Mouse (Mus musculus) cerebellum, adult 18-20 months (tissue): Measurements from ENCODE around the gene 4931429L15Rik.
A peak's percentile ranks its signal among the peaks of the same experiment; 100 is the strongest.
"Not testable (repeated sequence)": the region's sequence is repeated elsewhere in the genome, so short reads cannot be mapped to it uniquely, and the experiment has no call there.

Experiments used
- DNase-seq, 2 experiments: peaks; one replicate each; pipeline ENCODE4 v3.0.0; 2021

Gene 4931429L15Rik

DNA sequence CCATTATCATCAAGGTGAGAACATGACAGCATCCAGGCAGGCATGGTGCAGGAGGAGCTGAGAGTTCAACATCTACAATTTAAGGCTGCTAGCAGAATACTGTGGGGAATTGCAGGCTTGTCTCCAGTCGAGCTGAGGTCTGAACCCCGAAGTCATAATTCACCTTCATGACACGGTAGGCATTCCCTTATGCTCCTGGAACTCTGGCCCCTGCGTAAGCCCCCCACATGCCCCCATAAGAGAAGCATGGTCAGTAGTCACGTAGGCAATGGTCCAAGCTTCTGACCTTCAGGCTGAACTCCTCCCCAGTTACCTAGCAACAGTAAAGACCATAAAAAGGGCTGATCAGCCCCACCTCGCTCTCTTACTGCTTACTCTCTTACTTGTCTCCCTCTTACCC, at the start of gene 4931429L15Rik:
TSS of gene 4931429L15Rik (minus strand) at position 101 of the 400 bp plus-strand sequence.
- not testable (repeated sequence) for DNase-seq

DNA sequence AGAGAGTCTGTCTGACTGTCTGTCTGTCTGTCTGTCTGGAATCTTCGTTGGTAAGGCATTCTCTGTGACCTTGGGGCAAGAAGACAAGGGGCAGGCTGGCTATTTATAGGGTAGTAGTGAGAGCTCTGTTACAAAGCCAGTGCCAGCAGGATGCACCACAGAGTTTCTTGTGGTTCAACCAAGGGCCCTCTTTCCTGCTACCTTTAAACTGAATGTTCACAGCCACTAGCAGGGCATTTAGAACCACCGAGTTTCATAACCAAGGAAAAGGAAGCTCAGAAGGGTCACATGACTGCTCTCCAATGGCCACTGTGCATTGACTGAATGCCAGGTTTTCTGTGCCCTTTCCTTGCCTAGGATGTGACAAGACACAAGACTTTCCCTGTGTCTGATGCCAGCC, 42.7 kb upstream of the 4931429L15Rik start:
- DNase-seq = no peak

DNA sequence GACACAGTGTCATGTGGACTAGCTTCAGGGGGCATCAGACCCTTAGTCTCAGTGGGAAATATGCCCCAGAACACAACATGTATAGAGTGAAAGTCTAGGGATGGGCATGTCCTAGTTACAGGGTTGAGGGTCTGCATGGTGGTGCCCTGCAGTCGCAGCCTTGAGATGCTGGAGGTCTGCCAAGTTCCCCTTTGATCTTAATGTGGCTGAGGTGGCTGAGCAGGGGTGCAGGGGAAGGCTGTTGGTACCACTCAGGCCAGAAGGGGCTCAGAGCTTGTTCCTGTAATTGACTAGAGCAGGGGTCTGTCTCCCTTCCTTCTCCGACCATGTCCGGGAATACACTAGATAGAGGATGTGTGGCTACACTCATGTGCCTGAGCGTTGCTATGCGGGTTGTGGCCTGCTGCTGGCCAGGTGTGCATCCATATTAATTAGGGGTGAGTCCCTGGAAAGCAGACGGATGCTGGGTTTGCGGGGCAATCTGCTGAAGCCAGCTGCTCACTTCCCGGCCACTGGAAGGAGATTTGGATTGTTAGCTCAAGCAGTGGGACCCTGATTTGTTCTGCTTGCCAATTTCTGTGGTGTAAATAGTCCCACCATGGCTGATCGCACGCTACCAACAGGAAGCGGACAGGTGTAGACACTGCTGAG, 41.8 kb upstream of the 4931429L15Rik start:
- DNase-seq = no peak

DNA sequence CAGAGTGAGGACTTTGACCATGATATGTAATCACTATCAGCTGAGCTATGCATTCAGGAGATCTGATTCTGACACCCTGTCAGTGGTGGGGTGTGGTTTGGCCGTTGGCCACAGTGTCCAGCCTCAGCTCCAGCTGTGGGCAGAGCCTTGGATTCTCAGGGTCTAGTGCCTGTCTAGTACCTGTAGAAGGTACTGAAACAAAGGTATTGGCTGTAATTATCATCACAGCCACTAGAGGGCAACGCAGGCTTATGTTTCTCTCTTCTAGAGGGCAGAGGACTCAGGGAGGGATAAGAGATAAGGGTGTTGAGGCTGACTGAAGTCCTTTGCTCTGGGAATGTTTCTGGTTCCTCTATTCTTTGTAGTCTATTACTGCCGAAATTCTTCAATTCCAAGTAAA, 34.2 kb upstream of the 4931429L15Rik start:
- peak; percentile 77 to 79 for DNase-seq

GRCm38 (mm10) chr9:46353330-46353724, 33.5 kb upstream of the 4931429L15Rik start:
- DNase-seq = no peak

DNA sequence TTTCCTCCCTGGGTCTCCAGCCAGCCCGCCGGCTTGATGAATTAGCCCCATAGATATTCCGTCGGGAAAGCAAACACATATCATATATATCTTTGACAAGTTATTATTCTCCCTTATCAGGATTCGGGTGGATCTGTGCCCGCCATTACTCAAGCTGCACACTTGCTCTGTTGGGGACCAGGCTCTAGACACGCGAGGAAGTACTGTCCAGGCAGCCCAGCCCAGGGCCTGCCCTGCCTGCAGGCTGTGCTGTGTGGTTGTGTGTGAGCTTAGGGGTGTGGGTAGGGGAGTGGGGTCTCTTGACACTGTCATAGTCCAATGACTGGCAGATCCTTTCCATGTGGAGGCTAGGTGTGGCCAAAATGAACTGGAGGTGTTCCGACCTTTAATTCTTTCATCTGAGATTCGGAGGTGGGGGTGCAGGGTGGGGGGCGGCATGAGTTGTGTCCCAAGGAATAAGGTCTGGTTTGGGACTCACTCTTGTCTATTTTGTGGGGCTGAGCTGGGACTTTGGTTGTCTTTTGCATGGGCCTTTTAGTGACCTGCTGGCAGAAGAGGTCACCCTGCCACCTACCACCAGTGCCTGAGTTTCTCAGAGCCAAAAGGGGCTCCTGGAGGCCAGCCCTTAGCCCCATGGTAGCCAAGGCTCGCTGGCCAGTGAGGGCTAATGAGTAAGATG, 33.0 kb upstream of the 4931429L15Rik start:
- no peak for DNase-seq

- no peak for DNase-seq
Measured at GRCm38 (mm10) chr9:46350451-46350981, 30.7 kb upstream of the 4931429L15Rik start.

GRCm38 (mm10) chr9:46345887-46346665, 26.3 kb upstream of the 4931429L15Rik start:
- no peak for DNase-seq

DNA sequence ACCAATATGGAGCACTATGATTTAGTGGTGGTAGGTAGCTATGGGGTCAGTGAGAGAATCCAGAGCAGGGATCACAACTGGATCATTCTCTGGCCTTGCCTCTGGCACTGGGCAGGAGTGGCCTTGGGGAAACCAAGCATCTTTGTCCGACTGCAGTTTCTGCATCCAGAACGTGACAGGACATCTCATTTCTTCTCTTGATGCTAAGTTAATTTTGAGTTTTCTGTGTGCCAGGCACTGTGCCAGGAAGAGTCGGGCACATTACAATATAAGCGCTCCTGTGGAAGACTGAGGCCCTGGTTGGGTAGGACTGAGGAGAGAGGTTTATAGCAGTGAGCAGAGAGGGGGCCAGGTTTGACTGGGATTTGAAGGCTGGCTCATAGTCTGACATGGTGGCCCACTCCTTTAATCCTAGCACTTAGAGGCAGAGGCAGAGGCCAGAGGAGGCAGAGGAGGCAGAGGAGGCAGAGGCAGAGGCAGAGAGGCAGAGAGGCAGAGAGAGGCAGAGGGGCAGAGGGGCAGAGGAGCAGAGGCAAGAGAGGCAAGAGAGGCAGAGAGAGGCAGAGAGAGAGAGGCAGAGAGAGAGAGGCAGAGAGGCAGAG, 19.4 kb upstream of the 4931429L15Rik start:
- no peak for DNase-seq

DNA sequence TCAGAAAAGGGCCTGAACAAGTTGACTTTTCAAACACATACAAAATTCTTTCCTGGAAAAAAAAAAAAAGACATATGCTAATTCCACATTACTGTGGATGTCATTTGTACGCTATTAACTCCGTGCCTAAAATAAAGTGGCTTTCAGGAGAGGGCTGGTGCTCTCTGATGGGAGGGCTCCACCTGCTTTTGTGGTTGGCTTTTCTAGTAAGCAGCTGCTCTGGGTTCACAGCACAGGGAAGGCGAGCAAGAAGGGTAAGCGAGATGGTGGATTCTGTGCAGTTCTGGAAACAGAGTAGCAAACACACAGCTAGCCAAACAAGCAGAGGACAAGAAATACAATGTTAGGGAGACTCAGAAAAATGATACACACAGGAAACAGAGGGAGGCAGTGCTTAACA, 18.6 kb upstream of the 4931429L15Rik start:
- no peak for DNase-seq

DNA sequence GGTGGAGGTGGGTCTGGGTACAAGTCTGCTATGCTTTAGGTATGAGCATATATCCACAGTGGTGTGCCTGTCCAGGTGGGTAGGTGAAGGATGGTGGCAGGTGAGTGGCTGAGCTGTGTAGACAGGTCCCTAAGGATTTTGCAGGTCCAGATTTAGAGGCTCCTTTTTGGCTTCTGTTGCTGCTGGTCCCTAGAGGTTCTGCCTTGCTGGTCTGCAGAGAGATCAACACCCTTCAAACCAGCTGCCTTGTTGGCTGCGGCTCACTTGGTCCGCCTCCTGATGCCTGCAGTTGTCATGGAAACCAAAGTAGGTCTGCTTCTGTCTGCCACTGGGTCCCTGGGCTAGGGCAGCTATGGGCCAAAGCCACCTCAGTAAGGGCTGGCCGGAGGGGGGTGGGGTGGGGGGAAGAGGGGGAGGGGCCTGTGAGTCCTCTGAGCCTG, 18.1 kb upstream of the 4931429L15Rik start:
- DNase-seq = no peak

DNA sequence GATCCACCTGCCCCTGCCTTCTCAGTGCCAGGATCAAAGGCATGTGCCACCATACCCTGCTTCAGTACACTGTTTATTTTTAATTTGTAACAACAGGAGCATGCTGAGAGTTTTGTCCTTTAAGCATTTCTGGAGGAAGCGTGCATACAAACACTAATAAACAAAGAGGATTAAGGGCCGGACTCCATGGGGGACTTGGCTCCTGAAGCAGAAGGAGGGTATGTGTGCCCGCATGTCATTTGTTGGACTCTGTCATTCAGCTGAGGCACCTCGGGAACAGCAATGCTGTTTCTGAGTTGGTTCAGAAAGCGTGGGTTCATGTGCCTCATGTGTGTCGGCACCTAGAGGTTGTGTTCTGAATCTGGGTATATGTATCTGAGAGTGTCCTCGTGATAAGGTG, 17.5 kb upstream of the 4931429L15Rik start:
- no peak for DNase-seq

- DNase-seq = not testable (repeated sequence)
Measured at GRCm38 (mm10) chr9:46336294-46336693, 16.5 kb upstream of the 4931429L15Rik start.

DNA sequence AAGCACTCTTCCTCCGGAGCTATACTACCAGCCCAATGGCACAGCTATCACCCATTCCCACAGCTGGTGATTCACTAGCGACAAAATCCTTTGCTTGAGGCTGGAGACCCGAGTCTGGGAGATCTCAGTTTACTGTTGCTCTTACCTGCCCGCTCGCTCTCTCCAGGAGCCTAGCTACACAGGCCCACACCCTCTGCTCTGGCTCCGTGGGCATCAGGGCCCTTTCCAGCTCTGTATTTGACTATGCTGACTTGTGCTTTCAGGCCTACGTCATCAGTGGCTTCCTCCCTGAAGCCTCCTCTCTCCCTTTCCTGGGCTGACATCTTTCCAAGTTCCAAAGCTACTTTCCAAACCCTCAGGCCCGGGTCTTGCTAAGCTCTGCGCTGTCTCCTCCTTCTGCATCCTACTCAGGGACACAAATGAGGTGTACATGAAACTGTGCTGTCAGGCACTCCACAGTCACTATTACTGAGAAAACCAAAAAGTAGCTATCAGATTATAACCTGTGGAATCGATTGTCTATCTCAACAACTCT, 15.7 kb upstream of the 4931429L15Rik start:
- DNase-seq = no peak

DNA sequence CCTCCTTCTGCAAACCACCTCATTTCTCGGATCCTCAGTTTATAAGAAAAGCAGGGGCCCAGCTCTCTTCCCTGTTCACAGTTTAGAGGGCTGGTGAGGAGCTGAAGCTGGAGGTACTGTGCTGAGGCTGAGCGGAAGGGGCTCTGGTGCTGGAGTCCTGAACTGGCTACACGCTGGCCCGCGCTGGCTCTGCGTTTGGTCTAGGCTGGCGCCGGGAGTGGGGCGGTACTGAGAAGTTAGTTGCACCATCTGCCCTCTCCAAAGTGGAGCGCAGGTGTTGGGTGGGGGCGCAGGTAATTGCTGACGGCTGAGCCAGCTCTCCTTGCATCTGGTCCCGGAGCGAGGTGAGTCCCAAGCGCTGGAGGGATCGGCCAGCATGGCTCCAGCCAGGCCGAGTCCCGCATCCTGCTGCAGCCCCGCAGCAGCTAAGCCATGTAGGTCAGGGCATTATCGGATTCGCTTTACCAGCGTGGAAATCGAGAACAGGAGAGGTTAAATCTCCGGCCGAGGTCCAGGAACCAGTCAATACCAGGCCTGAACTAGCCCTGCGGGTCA, 14.8 kb upstream of the 4931429L15Rik start:
- no peak for DNase-seq

GRCm38 (mm10) chr9:46331301-46331700, 11.5 kb upstream of the 4931429L15Rik start:
- DNase-seq = no peak

DNA sequence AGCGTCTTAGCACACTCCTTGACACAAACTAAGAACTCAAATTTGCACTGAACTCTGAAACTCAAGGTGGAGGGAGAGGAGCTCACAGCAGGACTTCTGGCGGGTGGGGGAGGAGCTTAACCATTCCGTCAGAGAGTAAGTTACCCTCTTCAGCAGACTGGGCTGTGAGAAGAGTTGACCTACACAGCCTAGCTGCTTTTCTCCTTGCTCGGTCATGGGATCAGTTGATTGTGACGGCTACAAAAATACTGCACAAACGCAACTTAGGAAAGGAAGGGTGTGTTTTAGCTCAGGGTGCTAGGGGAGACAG, 10.8 kb upstream of the 4931429L15Rik start:
- no peak for DNase-seq

DNA sequence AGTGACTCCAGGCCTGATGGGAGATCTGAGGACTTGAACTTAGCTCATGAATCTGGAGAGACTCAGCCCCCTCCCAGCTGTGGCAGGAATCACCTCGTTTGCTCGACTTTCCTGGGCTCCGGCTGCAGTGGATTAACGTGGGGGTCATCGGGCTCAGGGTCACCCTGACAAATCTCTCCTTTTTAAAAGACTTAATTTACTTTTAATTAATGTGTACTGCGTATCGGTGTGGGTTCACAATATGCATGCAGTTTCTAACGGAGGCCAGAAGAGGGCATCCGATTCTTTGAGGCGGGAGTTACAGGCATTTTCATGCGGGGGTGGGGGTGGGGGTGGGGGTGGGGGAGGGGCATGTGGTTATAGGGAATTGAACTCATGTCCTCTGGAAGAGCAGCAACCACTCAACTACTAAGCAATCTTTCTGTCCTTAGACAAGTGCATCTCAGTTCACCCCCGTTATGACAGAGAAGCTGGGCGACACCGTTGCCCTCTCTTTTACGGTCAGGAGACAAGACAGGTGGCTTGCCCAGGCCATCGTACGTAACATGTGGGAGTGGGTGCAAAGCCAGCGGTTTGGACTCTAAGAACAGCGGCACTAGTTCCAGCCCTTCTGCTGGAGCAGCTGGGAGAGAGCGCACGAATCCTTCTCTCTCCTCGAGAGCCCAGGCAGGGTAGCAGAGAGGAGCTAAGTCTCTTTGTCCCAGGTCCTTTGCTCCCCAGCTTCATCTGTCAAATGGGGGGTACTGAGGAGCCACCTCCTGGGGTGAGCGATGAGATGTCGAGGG, 10.2 kb upstream of the 4931429L15Rik start:
- DNase-seq = no peak

- DNase-seq = peak in 1 of 2 experiments; percentile 41
Measured at GRCm38 (mm10) chr9:46329250-46329648, 9.5 kb upstream of the 4931429L15Rik start.

GRCm38 (mm10) chr9:46328572-46329249, 8.9 kb upstream of the 4931429L15Rik start:
- DNase-seq = peak; percentile 89
